Mouse (Mus musculus): ENCODE measurements at regions not wholly inside any gene's neighbourhood (a gene's known extent, or its start where the extent isn't known, plus 50 kb on each side); places are given as distances from the start of the nearest gene placed in this dataset.

DNA sequence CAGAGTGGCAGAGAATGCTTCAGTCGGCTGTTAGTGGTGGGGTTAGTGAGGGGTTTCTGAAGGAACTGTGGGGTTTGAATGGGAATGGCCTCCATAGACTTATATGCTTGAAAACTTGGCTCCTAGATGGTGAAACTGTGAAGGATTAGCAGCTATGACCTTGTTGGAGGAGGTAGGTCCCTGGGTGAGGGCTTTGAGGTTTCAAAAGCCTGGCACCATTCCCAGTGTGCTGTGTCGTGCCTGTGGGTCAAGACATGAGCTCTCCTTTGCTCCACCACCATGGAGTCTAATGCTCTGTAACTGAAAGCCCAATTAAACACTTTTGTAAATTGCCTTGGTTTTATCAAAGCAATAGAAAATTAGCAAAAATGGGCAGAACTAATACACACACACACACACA lies 98.1 kb upstream of the Eef2kmt start:
- Histone ChIP-seq H3K36me3 (ENCODE audit: control insufficient read depth, insufficient read depth, low read length) (no peaks in the 10 kb centered on the region), H3K4me1 (replicated peaks; ENCODE audit: control insufficient read depth, insufficient read depth, low read length) (peaks cover 7% of the 10 kb centered on the region), H3K27me3 (ENCODE audit: control insufficient read depth, insufficient read depth, low read length) (no peaks in the 10 kb centered on the region), H3K27ac (ENCODE audit: control insufficient read depth, insufficient read depth, low read length) (no peak overlapping the region), H3K4me3 (ENCODE audit: control insufficient read depth, insufficient read depth, low read length) (no peak overlapping the region)
- no peak for DNase-seq
- 53% methylated on average over 2 of the region's 2 CpGs for WGBS
- TF ChIP-seq POLR2A (IDR thresholded peaks at IDR 0.05; ENCODE audit: control insufficient read depth, extremely low read depth, insufficient read depth, low read length, poor library complexity) = no peak
- no peak for TF ChIP-seq CTCF (IDR thresholded peaks at IDR 0.05; ENCODE audit: borderline replicate concordance, control insufficient read depth, extremely low read depth, insufficient read depth, low read length, poor library complexity)

DNA sequence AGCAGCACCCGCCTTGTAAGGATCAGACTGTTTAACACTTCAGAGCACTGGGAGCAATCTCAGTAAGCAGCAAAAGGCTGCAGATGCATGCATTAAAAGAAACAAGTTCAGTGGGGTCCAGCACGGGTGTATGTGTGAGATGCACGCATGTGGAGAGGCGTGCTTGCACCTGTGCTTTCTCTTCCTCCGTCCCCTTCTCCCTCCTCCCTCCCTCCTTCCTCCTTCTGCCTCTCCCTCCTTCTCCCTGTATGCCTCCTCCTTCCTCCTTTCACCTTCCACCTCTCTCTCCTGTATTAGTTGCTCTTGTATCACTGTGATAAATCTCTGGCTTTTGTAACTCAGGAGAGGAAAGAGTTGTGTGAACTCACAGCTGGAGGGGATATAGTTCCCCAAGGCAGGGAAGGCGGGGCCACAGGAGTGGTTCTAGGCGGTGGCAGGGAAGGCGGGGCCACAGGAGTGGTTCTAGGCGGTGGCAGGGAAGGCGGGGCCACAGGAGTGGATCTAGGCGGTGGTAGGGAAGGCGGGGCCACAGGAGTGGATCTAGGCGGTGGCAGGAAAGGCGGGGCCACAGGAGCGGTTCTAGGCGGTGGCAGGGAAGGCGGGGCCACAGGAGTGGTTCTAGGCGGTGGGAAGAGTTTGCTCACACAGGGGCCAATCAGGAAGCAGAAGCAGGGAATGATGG lies 96.2 kb upstream of the Eef2kmt start:
- DNase-seq = peak; percentile 60
- TF ChIP-seq POLR2A (IDR thresholded peaks at IDR 0.05; ENCODE audit: control insufficient read depth, extremely low read depth, insufficient read depth, low read length, poor library complexity) (no peak), CTCF (IDR thresholded peaks at IDR 0.05; ENCODE audit: borderline replicate concordance, control insufficient read depth, extremely low read depth, insufficient read depth, low read length, poor library complexity) (no peak)
- peak overlapping the region; percentile 6; the same call in 1 of the 2 replicates for H3K4me3 ChIP-seq (ENCODE audit: control insufficient read depth, insufficient read depth, low read length)

DNA sequence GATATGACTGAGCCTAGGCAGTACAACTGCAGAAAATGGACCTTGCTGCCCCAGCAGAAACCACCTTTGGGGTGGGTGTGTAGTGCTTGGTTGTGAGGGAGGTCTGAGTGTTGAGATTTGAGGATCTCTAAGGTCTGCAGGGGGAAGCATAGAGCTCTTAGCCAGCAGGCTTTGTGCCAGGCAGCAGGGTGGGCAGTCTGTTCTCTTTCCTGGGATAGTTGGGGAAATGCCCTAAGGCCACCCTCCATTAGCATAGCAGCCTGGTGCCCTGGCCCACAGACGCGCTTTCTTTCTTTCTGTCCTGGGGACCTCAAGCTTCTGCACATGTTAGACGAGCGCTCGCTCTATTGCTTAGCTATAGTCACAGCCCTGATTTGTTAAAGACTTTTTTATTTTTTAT lies 91.4 kb upstream of the Eef2kmt start:
- 97% methylated on average over 5 of the region's 5 CpGs for WGBS
- no peak overlapping the region for H3K27ac ChIP-seq (ENCODE audit: control insufficient read depth, insufficient read depth, low read length)
- H3K4me1 ChIP-seq (replicated peaks; ENCODE audit: control insufficient read depth, insufficient read depth, low read length) = peaks cover 9% of the 10 kb centered on the region
- no peak for DNase-seq
- no peaks in the 10 kb centered on the region for H3K27me3 ChIP-seq (ENCODE audit: control insufficient read depth, insufficient read depth, low read length)
- no peaks in the 10 kb centered on the region for H3K36me3 ChIP-seq (ENCODE audit: control insufficient read depth, insufficient read depth, low read length)
- H3K4me3 ChIP-seq (ENCODE audit: control insufficient read depth, insufficient read depth, low read length) = no peak overlapping the region
- no peak for TF ChIP-seq CTCF (IDR thresholded peaks at IDR 0.05; ENCODE audit: borderline replicate concordance, control insufficient read depth, extremely low read depth, insufficient read depth, low read length, poor library complexity)
- TF ChIP-seq POLR2A (IDR thresholded peaks at IDR 0.05; ENCODE audit: control insufficient read depth, extremely low read depth, insufficient read depth, low read length, poor library complexity) = no peak

More for the DNA sequence above, 96.2 kb upstream of the Eef2kmt start:
- Histone ChIP-seq H3K27ac (ENCODE audit: control insufficient read depth, insufficient read depth, low read length) (no peak overlapping the region), H3K27me3 (ENCODE audit: control insufficient read depth, insufficient read depth, low read length) (no peaks in the 10 kb centered on the region), H3K36me3 (ENCODE audit: control insufficient read depth, insufficient read depth, low read length) (no peaks in the 10 kb centered on the region), H3K4me1 (replicated peaks; ENCODE audit: control insufficient read depth, insufficient read depth, low read length) (peaks cover 7% of the 10 kb centered on the region)
- 6% methylated on average over 18 of the region's 18 CpGs for WGBS

DNA sequence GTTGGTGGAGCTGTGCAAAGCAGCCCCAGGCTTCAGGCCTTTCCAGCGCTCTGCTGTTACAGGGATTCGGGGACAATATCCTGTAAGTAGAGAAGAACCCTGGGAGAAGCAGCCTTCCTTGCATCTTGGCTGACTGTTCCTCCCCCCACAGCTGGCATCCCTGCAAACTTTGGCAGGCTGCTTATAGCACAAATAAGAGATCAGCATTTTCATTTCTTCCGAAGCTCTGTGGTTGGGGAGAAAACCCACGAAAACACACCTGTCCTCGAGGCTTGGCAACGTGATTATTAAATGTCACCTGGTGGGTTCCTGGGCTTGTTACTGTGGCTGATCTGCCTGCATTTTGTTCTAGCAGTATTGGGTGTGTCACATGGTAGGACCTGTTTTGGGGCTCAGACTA lies 86.5 kb upstream of the Eef2kmt start:
- no peak for DNase-seq
- Histone ChIP-seq H3K27me3 (ENCODE audit: control insufficient read depth, insufficient read depth, low read length) (no peaks in the 10 kb centered on the region), H3K4me1 (replicated peaks; ENCODE audit: control insufficient read depth, insufficient read depth, low read length) (peaks cover 2% of the 10 kb centered on the region; the same call in 1 of the 2 replicates), H3K36me3 (ENCODE audit: control insufficient read depth, insufficient read depth, low read length) (no peaks in the 10 kb centered on the region), H3K27ac (ENCODE audit: control insufficient read depth, insufficient read depth, low read length) (no peak overlapping the region), H3K4me3 (ENCODE audit: control insufficient read depth, insufficient read depth, low read length) (no peak overlapping the region)
- TF ChIP-seq CTCF (IDR thresholded peaks at IDR 0.05; ENCODE audit: borderline replicate concordance, control insufficient read depth, extremely low read depth, insufficient read depth, low read length, poor library complexity) (no peak), POLR2A (IDR thresholded peaks at IDR 0.05; ENCODE audit: control insufficient read depth, extremely low read depth, insufficient read depth, low read length, poor library complexity) (no peak)
- WGBS = 35% methylated on average over 6 of the region's 6 CpGs

DNA sequence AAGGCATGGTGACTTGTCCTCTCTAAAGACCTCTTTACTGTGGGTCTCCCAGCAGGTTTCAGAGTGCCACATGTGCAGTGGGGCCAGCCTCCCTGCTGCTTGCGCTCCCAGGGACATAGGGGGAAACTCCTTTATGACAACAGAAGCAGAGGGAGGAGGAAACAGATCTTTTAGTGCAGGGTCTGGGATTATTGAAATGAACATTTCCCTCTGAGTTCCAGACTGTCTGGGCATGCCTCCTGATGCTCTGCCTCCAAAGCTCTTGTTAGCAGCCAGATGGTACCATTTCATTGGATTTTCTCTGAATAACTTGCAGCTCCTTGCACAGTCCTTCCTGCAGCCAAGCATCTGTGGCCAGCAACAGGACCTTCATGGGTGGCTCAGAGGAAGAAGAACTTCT lies 60.5 kb upstream of the Eef2kmt start:
- no peaks in the 10 kb centered on the region for H3K27me3 ChIP-seq (ENCODE audit: control insufficient read depth, insufficient read depth, low read length)
- WGBS = 80% methylated on average over 1 of the region's 1 CpGs
- no peak for DNase-seq
- no peaks in the 10 kb centered on the region for H3K4me1 ChIP-seq (replicated peaks; ENCODE audit: control insufficient read depth, insufficient read depth, low read length)
- no peak overlapping the region for H3K27ac ChIP-seq (ENCODE audit: control insufficient read depth, insufficient read depth, low read length)
- no peak overlapping the region for H3K4me3 ChIP-seq (ENCODE audit: control insufficient read depth, insufficient read depth, low read length)
- no peaks in the 10 kb centered on the region for H3K36me3 ChIP-seq (ENCODE audit: control insufficient read depth, insufficient read depth, low read length)
- TF ChIP-seq CTCF (IDR thresholded peaks at IDR 0.05; ENCODE audit: borderline replicate concordance, control insufficient read depth, extremely low read depth, insufficient read depth, low read length, poor library complexity) = no peak
- no peak for TF ChIP-seq POLR2A (IDR thresholded peaks at IDR 0.05; ENCODE audit: control insufficient read depth, extremely low read depth, insufficient read depth, low read length, poor library complexity)

DNA sequence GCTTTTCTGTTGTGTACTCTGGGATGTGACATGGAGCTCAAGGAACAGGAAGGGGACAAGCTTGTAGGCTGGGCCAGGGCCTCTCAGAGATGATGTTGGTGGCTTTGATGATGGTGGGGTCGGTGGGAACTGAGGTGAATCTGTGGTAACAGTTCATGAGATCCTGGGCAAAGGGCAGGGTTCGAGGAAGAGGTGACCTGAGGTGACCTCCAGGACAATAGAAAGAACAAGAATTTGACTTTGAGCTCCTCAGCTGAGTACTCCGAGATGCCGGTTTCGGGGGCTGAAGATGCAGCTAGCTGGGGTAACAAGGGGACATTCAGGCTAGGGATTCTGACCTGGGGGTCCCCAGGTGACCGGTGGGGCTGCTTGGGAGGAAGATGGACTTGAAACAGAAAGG lies 57.5 kb upstream of the Eef2kmt start:
- H3K36me3 ChIP-seq (ENCODE audit: control insufficient read depth, insufficient read depth, low read length) = no peaks in the 10 kb centered on the region
- TF ChIP-seq CTCF (IDR thresholded peaks at IDR 0.05; ENCODE audit: borderline replicate concordance, control insufficient read depth, extremely low read depth, insufficient read depth, low read length, poor library complexity) (no peak), POLR2A (IDR thresholded peaks at IDR 0.05; ENCODE audit: control insufficient read depth, extremely low read depth, insufficient read depth, low read length, poor library complexity) (no peak)
- WGBS = 88% methylated on average over 6 of the region's 6 CpGs
- H3K27me3 ChIP-seq (ENCODE audit: control insufficient read depth, insufficient read depth, low read length) = no peaks in the 10 kb centered on the region
- no peak overlapping the region for H3K27ac ChIP-seq (ENCODE audit: control insufficient read depth, insufficient read depth, low read length)
- no peak for DNase-seq
- no peak overlapping the region for H3K4me3 ChIP-seq (ENCODE audit: control insufficient read depth, insufficient read depth, low read length)
- H3K4me1 ChIP-seq (replicated peaks; ENCODE audit: control insufficient read depth, insufficient read depth, low read length) = no peaks in the 10 kb centered on the region

DNA sequence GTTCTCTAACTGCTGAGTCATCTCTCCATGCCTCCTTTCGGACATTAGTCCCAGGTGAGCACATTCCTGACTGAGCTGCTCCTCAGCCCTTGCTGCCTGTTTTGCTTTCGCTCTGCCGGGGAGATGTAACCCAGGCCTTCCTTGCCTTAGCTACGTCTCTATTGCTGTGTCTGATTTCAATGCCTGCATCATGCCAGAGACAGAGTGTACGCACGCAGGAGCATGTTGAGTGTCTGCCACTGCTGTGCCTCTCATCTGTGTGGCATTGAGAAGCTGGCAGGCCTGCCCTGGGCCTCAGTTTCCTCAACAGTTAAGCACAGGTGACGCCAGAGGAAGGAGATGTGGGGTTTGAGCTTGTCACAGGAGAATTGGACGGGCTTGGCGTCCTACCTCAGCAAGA lies 55.7 kb upstream of the Eef2kmt start:
- DNase-seq = no peak
- Histone ChIP-seq H3K27me3 (ENCODE audit: control insufficient read depth, insufficient read depth, low read length) (no peaks in the 10 kb centered on the region), H3K36me3 (ENCODE audit: control insufficient read depth, insufficient read depth, low read length) (no peaks in the 10 kb centered on the region), H3K4me3 (ENCODE audit: control insufficient read depth, insufficient read depth, low read length) (no peak overlapping the region), H3K27ac (ENCODE audit: control insufficient read depth, insufficient read depth, low read length) (no peak overlapping the region), H3K4me1 (replicated peaks; ENCODE audit: control insufficient read depth, insufficient read depth, low read length) (peaks cover 4% of the 10 kb centered on the region)
- WGBS = 94% methylated on average over 9 of the region's 9 CpGs
- TF ChIP-seq CTCF (IDR thresholded peaks at IDR 0.05; ENCODE audit: borderline replicate concordance, control insufficient read depth, extremely low read depth, insufficient read depth, low read length, poor library complexity) = no peak
- no peak for TF ChIP-seq POLR2A (IDR thresholded peaks at IDR 0.05; ENCODE audit: control insufficient read depth, extremely low read depth, insufficient read depth, low read length, poor library complexity)
